Mouse (Mus musculus): ENCODE data around the gene AW549877.

AW549877 gene

DNA sequence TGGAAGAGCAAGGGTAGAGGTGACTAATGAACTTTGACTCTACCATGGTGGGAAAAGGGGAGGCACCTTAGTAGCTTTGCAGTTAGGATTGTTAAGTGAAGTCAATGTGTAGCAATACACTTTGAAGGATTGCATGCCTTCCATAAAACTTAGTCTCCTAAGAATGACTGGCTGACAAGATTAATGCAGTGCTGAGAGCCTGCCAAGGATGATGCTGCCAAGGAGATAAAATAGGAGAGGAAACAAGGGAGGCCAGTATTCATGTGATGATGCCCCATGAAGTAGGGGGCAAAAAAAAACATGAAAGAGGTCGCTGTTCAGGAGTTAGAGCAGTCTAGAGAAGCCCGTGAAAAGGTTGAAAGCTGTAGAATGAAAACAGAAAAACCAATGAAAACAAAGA is 10.7 kb downstream of the AW549877 start:
- DNase-seq (ENCODE audit: low spot score in 2 of 2) = no peak

DNA sequence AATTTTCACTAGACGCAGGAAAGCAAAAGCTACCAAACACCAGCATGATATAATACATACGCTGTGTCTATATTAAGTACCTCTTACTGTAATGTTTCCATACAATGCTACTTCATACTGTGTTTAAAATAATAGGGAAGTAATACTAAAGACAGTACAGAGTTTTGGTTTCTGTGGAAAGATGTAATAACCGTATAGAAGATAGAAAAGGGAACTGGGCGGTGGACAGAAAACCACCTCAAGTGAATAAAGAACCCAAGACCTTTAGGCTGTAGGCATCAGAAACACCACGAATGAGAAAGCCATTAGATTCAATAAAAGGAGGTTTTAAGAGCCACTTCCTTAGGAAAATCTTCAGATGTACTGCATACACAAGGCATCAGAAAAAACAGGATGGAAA is 12.8 kb downstream of the AW549877 start:
- DNase-seq (ENCODE audit: low spot score in 2 of 2) = no peak

DNA sequence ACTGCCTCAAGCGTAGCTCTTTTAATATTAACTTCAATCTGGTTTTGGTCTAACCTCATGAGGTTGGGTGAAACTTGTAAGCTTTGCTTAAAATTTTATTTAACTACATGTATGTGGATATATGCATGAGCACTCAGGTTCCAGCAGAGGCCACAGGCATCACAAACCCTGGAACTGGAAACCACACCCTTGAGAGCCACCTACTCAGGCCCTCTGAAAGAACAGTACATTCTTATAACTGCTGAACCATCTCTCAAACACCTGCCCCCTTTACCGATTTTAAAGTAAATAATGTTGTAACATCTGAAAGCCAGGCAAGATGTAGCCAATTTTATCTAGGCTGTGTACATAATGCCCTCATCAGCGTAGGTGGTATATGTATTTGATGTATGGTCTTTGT is 15.7 kb downstream of the AW549877 start:
- no peak for DNase-seq (ENCODE audit: low spot score in 2 of 2)

DNA sequence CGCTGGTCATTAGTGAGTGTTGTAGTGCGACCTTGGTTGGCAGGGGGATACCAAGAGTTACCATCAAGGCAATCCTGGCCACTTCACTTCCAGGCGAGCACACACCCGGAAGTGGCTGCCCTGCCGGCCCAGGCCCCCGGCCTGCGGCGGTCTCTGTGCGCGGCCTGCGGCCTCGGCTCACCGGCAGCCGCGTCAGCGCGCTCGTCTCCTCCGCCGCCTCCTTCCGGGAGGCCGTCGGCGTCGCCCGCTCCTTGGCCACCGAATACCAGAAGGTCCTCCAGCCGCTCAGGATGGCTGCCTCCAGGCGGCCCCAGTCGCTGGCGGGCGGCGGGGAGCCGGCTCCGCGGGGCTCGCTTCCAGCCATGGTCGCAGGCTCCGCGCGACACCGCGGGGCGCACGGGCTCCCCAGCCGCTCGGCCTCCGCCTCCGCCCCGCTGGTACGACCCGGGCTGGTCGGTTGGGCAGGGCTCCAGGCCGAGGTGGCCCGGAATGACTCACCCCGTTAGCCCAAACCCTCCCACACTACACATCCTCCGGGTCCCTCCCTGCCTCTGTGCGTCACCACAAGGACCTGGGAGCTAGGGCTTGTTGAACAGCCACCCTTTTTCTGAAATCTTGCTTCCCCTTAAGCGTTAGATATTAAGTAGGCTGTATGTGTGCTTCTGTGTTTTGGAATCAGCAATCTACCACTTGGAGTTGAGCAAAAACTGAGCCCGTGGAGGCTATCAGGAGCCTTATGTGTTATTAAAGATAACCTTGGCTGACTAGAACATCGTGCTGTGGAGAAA is 16.3 kb downstream of the AW549877 start, which contains the start of gene Fbxo4:
Gene Fbxo4, minus strand, starts transcription at position 513 of the 788 bp plus-strand sequence.
- peak; percentile 38 to 74 for DNase-seq (ENCODE audit: low spot score in 2 of 2)

DNA sequence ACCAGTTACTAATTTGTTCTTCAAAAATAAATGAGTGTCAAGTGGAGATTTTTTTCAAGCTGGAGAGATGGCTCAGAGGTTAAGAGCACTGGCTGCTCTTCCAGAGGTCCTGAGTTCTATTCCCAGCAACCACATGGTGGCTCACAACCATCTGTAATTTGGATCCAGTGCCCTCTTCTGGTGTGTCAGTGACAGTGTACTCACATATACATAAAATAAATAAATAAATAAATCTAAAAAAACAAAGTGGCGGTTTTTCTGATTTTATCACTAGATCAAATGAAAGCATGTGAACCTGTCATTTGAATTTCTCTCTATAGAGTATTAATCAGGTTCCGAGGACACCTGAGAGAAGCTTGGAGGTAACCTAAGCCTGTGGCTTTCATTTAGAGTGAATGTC is 17.3 kb downstream of the AW549877 start:
- DNase-seq (ENCODE audit: low spot score in 2 of 2) = no peak

DNA sequence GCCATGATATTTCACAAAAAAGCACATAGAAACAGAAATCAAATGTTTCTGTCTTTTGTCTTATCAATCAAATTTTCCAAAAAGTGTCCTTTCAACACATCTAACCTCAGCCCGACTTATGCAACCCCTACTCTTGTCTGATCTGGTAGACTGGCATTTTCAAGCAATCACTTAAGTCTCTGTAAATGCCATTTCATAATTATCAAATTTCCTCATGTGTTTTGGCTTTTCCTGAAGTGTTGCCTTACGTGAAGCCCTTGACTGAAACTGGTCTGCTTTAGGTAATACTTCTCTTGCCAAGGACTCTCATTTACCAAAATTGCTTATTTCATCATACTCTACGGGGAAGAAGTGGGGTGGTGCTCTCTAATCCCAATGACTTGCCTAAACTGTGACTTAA is 22.2 kb downstream of the AW549877 start:
- no peak for DNase-seq (ENCODE audit: low spot score in 2 of 2)

DNA sequence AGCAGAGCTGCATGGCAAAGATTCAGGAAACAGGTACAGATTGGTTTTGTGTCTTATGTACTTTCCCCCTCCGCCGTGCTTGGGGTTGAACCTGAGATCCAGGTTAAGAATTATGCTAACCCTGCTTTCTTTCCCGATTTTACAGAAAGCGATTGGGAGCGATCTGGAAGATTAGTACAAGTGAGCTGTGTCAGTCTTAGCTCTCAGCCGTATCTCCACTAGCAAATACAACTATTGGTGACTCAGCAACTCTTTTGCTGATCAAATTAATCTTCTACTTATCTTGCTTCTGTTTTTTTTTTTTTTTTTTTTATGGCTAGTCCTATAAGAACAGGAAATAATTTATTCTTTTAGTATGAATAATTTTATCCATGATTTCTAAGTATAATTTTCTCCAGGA is 25.4 kb downstream of the AW549877 start:
- no peak for DNase-seq (ENCODE audit: low spot score in 2 of 2)

DNA sequence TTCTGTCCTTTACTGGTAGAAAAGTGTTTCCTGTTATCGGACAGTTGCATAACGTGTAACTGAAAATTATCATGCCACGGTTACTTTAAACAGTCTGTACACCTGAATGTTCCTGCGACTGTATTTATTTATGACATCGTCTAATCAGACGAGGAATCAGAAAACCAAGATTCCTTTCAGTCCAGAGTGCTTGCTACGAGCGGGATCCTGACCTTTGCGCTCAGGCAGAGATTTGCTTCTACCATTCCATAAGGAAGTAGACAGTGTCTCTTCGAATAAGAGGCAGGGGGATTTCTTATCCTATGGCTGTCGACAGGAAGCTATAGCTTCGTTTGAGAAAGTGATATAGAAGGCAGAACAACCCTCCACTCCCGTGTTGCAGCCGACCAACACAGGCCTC is 25.8 kb downstream of the AW549877 start:
- no peak for DNase-seq (ENCODE audit: low spot score in 2 of 2)

DNA sequence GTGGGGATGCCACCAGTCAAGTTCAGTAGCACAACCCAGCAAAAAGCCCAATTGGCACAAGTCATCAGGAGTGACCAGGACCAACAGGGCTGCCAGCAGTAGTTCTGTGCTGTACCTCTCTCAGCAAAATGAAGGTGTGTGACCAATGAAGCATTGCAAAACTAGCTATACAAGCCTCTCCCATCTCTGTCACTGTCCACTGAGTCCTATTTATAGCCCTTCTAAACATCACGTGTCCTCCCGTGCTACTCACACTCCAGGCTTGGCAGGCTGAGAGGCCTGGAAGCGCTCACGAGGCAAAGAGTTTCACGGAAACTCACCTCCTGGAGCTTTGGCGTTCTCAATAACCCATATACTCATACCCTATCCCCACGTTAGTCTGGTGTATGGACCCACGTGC is 33.3 kb downstream of the AW549877 start:
- DNase-seq (ENCODE audit: low spot score in 2 of 2) = no peak

DNA sequence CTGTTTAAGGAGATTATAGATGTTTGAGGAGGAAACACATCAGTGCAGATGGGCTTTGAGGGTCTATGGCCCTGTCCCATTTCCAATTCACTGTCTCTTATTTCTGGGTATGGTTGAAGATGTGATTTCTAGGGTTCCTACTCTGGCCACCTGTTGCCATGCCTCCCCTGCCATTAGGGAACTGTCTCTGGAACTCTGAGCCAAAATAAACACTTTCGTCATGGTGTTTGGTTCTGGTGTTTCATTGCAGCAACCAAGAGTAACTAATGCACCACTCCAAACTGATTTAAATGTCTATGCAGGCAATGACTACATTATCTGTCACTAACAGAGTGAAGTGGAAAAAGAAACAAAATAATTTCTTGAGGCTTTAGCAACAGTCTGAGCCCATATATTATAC is 35.5 kb downstream of the AW549877 start:
- no peak for DNase-seq (ENCODE audit: low spot score in 2 of 2)

DNA sequence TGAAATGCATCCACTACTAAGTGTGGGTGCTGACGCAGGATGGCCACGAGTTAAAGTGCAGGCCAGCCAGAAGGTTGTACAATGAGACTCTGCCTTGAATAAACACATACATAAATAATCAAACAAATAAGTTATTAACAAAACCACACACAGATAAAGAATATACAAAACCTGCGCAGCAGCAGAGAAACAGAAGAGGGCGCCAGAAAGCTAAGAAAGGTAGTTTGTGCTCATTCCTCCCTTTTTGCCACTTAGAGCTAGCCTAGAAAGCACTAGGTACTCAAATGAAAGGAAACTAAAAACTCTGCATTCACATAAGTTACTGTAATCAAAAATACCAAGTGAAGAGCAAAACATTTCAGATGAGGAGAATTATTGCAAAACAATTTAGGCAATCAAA is 37.6 kb downstream of the AW549877 start:
- peak in 1 of 2 experiments; percentile 70 for DNase-seq (ENCODE audit: low spot score in 2 of 2)

DNA sequence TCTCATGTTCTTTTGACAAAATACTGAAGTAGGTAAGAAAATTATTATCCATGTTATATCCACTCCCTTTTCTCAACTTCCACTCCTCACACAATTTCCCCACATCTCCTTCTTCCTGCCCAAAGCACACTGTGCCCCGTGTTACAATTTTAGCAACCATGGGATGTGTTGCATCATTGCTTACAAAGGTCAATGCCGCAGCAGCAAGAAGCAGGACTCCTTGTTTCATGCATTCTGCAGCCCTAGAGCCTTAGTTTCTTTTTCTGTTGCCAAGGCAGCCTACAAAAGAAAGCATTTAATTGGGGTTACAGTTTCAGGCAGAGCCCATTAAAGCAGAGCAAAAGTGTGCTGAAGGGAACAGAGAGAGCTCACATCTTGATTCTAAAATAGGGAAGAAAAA is 40.6 kb downstream of the AW549877 start:
- DNase-seq (ENCODE audit: low spot score in 2 of 2) = peak in 1 of 2 experiments; percentile 16

DNA sequence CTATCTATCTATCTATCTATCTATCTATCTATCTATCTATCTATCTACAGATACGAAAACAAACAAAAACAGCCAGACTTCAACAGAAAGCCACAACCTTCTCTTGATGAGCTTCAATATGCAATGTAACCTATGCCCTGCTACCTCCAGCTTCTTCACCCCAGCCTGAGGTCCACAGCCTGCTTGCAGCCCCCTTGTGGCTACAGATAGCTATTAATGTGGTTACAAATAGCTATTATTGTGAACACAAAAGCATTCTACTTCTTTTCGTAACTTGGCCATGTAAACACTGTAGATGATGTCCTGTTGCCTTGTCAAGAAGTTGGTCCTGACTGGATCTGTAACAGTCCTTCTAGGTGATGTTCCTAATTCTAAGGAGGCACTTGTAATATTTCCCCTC is 57.4 kb downstream of the AW549877 start:
- no peak for DNase-seq (ENCODE audit: low spot score in 2 of 2)

DNA sequence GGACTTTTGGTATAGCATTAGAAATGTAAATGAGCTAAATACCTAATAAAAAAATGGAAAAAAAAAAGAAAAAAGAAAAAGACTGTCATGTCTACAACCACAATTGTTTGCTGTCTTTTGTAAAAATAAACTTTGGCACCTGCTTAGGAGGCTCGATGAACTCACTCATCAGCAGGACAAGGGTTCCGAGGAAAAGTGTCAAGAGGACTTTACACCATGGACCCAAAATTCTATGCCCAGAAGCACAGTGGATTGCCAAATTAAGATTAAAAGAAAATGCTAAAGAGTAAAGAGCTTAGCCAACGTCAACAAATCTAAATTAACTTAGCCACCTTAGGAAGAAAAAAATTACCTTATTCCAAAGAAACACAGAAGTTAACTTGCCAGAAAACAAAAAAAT is 59.5 kb downstream of the AW549877 start:
- DNase-seq (ENCODE audit: low spot score in 2 of 2) = no peak

DNA sequence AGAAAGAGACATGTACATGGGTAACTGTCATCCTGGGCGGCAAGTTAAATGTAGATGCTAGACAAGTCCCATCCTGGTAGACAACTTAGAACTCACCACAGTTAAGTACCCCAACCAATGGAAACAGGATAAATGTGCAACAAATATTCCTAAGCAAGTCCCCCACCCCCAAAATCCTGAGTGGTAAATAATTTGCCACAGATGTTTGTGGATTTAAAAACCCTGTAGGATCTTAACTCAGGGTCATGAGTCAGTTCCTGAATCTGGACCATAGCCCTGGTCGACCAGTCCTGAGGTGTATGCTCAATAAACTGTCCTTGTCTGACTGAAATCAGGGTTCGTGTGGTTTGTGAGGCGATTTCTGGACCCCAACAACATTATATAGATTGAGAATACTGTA is 62.1 kb downstream of the AW549877 start:
- DNase-seq (ENCODE audit: low spot score in 2 of 2) = no peak
